Mouse (Mus musculus): ENCODE measurements around the gene 4931406C07Rik. TPM values are rescaled to one million over a fixed set of nuclear protein-coding genes. Genes with fewer than 3 reads are reported as not detected.

The 4931406C07Rik gene
- total and polyA plus RNA-seq, 3 experiments: 5.0 to 20.2 (median 12.0) TPM

- Histone ChIP-seq H3K4me2 (ENCODE audit: insufficient read depth, low read depth, poor library complexity, severe bottlenecking) (no peak overlapping the region), H3K4me3 (replicated peaks in 1 of 3; ENCODE audit: low read depth in 2 of 3, low read length in 2 of 3, poor library complexity in 1 of 3) (no peak overlapping the region), H3K4me1 (ENCODE audit: control insufficient read depth in 1 of 2, insufficient read depth in 2 of 2) (peaks cover 0 to 15% of the 10 kb centered on the region in 2 experiments; a peak in 2 of 4 replicates), H3K9ac (ENCODE audit: insufficient read depth, low read depth) (no peak overlapping the region), H3K27me3 (replicated peaks) (no peaks in the 10 kb centered on the region), H3K27ac (ENCODE audit: insufficient read depth, low read depth) (no peak overlapping the region), H3K9me3 (replicated peaks; ENCODE audit: low read length) (no peaks in the 10 kb centered on the region), H3K36me3 (replicated peaks in 1 of 2; ENCODE audit: control insufficient read depth in 1 of 2, insufficient read depth in 1 of 2, low read length in 1 of 2) (peaks cover 66 to 87% of the 10 kb centered on the region in 2 experiments), H3K79me2 (replicated peaks; ENCODE audit: control insufficient read depth, extremely low read depth, insufficient read depth, poor library complexity, severe bottlenecking) (peaks cover 21% of the 10 kb centered on the region)
- in situ Hi-C loops (cut with MboI; ENCODE audit: low pct_ligation_motif_present, low pct_unique_long_range_greater_than_20kb, low sequenced_read_pairs) (no loop called here), dilution Hi-C loops (cut with MboI; ENCODE audit: extremely low pct_ligation_motif_present, extremely low pct_unique_long_range_greater_than_20kb, low sequenced_read_pairs) (no loop called here)
- no peak for DNase-seq (ENCODE audit: extremely low read depth)
- TF ChIP-seq USF1 (IDR thresholded peaks at IDR 0.05; ENCODE audit: low read depth, low read length) (no peak), NRF1 (IDR thresholded peaks at IDR 0.05; ENCODE audit: low read depth, low read length) (no peak), NELFE (IDR thresholded peaks at IDR 0.05; ENCODE audit: low read depth, low read length) (no peak), ZC3H11A (IDR thresholded peaks at IDR 0.05; ENCODE audit: low read depth, low read length) (no peak), RAD21 (IDR thresholded peaks at IDR 0.05; ENCODE audit: low read depth, low read length) (no peak), KAT2A (IDR thresholded peaks at IDR 0.05; ENCODE audit: insufficient replicate concordance, low read length) (no peak), JUND (conservative IDR thresholded peaks at IDR 0.05; ENCODE audit: low read depth, low read length) (no peak), SIN3A (IDR thresholded peaks at IDR 0.05; ENCODE audit: low read length) (no peak), JUN (IDR thresholded peaks at IDR 0.05; ENCODE audit: insufficient read depth, low read depth, low read length) (no peak), TBP (conservative IDR thresholded peaks at IDR 0.05; ENCODE audit: low read depth, low read length) (no peak), ETS1 (conservative IDR thresholded peaks at IDR 0.05; ENCODE audit: low read depth, low read length) (no peak), MAFK (IDR thresholded peaks at IDR 0.05; ENCODE audit: insufficient replicate concordance, low read length) (no peak), MAZ (IDR thresholded peaks at IDR 0.05; ENCODE audit: low read depth, low read length) (no peak)
Measured at GRCm38 (mm10) chr9:15273981-15274380, 32.3 kb downstream of the 4931406C07Rik start.

GRCm38 (mm10) chr9:15263487-15263886 is 42.8 kb downstream of the 4931406C07Rik start:
- Histone ChIP-seq H3K4me1 (ENCODE audit: control insufficient read depth in 1 of 2, insufficient read depth in 2 of 2) (no peaks in the 10 kb centered on the region), H3K4me2 (ENCODE audit: insufficient read depth, low read depth, poor library complexity, severe bottlenecking) (no peak overlapping the region), H3K79me2 (replicated peaks; ENCODE audit: control insufficient read depth, extremely low read depth, insufficient read depth, poor library complexity, severe bottlenecking) (no peaks in the 10 kb centered on the region), H3K27me3 (replicated peaks) (no peaks in the 10 kb centered on the region), H3K9me3 (replicated peaks; ENCODE audit: low read length) (no peaks in the 10 kb centered on the region), H3K4me3 (replicated peaks in 1 of 3; ENCODE audit: low read depth in 2 of 3, low read length in 2 of 3, poor library complexity in 1 of 3) (no peak overlapping the region), H3K27ac (ENCODE audit: insufficient read depth, low read depth) (no peak overlapping the region), H3K36me3 (replicated peaks in 1 of 2; ENCODE audit: control insufficient read depth in 1 of 2, insufficient read depth in 1 of 2, low read length in 1 of 2) (peaks cover 67 to 83% of the 10 kb centered on the region in 2 experiments), H3K9ac (ENCODE audit: insufficient read depth, low read depth) (no peak overlapping the region)
- no peak for TF ChIP-seq PAX5 (IDR thresholded peaks at IDR 0.05; ENCODE audit: low read length)
- no peak for TF ChIP-seq MXI1 (IDR thresholded peaks at IDR 0.05; ENCODE audit: low read depth, low read length)
- no peak for TF ChIP-seq TBP (conservative IDR thresholded peaks at IDR 0.05; ENCODE audit: low read depth, low read length)
- no peak for TF ChIP-seq ZC3H11A (IDR thresholded peaks at IDR 0.05; ENCODE audit: low read depth, low read length)
- no peak for TF ChIP-seq CTCF (conservative IDR thresholded peaks at IDR 0.05 in 1 of 2, IDR thresholded peaks at IDR 0.05 in 1 of 2; ENCODE audit: low read depth in 2 of 2, low read length in 2 of 2)
- no peak for TF ChIP-seq RAD21 (IDR thresholded peaks at IDR 0.05; ENCODE audit: low read depth, low read length)
- no peak for TF ChIP-seq CHD1 (IDR thresholded peaks at IDR 0.05; ENCODE audit: low read depth, low read length)
- no peak for TF ChIP-seq IRF4 (IDR thresholded peaks at IDR 0.05; ENCODE audit: low read depth, low read length)
- TF ChIP-seq ZMIZ1 (IDR thresholded peaks at IDR 0.05; ENCODE audit: low read depth, low read length): no peak
- TF ChIP-seq RCOR1 (conservative IDR thresholded peaks at IDR 0.05; ENCODE audit: low read depth, low read length): no peak
- TF ChIP-seq ZKSCAN1 (IDR thresholded peaks at IDR 0.05; ENCODE audit: borderline replicate concordance, low read depth, low read length): no peak
- no peak for TF ChIP-seq ETS1 (conservative IDR thresholded peaks at IDR 0.05; ENCODE audit: low read depth, low read length)
- TF ChIP-seq POLR2A (IDR thresholded peaks at IDR 0.05; ENCODE audit: low read depth, low read length): no peak
- TF ChIP-seq CHD2 (IDR thresholded peaks at IDR 0.05; ENCODE audit: low read length): no peak
- no peak for TF ChIP-seq SMC3 (IDR thresholded peaks at IDR 0.05; ENCODE audit: low read depth, low read length)
- no peak for TF ChIP-seq MAX (IDR thresholded peaks at IDR 0.05; ENCODE audit: low read length)
- TF ChIP-seq JUND (conservative IDR thresholded peaks at IDR 0.05; ENCODE audit: low read depth, low read length): no peak
- no peak for TF ChIP-seq SIN3A (IDR thresholded peaks at IDR 0.05; ENCODE audit: low read length)
- dilution Hi-C loops (cut with MboI; ENCODE audit: extremely low pct_ligation_motif_present, extremely low pct_unique_long_range_greater_than_20kb, low sequenced_read_pairs): no loop called here
- in situ Hi-C loops (cut with MboI; ENCODE audit: low pct_ligation_motif_present, low pct_unique_long_range_greater_than_20kb, low sequenced_read_pairs): no loop called here
- DNase-seq (ENCODE audit: extremely low read depth): no peak
